Mouse (Mus musculus): ENCODE data around the gene Gstm3.
"Not testable (repeated sequence)": the region's sequence is repeated elsewhere in the genome, so short reads cannot be mapped to it uniquely, and the experiment has no call there.

The Gstm3 gene

DNA sequence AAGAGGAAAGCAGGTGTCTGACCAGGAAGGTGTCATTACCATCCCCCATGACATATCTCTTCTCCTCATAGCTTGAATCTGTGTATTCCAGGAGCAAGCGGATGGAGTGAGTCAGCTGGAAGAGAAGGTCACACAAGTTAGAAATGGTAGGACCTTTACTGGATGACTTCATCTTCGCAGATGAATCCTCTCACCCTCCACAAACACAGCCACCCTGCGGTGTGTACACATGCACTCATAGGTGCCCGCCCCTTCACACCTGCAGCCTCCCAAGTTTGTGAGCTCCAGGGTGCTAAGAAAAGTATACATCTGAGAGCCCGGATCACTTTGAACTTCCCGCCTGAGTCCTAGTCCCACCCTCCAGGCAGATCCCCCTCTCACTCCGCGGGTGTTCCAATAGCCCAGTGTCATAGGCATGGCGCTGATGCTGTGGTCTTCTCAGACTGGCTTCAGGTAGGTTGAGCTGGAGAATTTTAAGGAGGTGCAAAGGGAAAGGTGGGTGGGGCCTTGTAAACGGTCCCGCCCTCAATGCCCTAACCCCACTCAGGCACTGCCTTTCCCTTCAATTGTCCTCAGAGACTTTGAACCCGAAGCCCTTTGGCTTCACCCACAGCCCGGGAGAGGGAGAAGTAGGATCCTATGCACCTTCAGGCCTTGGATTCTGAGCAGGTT is at the start of gene Gstm3:
TSS of gene Gstm3 (minus strand) at position 560 of the 672 bp plus-strand sequence.
- ATAC-seq (ENCODE audit: insufficient number of reproducible peaks, low FRiP score, low TSS enrichment): no peak

DNA sequence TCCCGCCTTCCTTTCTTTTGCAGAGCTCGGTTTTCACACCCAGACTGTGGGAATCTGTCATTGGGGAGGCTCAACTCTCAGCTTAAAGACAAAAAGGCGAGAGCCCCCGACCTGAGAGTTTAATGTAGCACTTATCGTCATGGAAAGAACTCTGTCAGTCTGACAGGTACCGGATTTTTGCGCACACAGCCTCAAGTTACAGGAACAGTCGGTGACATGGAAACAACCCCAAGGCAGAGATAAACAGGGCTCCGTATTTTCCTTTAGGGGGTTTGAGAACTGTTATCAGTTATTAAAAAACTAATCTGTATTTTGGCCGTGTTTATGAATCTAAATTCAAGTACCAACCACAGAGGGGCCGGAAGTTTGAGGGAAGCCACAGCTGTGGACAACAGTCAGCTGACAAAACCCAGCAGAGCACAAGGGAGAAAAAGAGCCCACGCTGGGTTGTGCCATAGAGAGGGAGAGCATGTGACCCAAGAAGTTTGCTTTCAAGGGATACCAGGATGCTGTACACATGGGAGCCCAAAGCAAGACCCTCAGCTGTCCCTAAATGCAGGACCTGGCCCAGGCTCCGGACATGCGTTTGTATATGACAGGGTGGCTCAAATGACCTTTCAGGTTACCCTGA is 49.2 kb upstream of the Gstm3 start:
- no peak for ATAC-seq (ENCODE audit: insufficient number of reproducible peaks, low FRiP score, low TSS enrichment)

DNA sequence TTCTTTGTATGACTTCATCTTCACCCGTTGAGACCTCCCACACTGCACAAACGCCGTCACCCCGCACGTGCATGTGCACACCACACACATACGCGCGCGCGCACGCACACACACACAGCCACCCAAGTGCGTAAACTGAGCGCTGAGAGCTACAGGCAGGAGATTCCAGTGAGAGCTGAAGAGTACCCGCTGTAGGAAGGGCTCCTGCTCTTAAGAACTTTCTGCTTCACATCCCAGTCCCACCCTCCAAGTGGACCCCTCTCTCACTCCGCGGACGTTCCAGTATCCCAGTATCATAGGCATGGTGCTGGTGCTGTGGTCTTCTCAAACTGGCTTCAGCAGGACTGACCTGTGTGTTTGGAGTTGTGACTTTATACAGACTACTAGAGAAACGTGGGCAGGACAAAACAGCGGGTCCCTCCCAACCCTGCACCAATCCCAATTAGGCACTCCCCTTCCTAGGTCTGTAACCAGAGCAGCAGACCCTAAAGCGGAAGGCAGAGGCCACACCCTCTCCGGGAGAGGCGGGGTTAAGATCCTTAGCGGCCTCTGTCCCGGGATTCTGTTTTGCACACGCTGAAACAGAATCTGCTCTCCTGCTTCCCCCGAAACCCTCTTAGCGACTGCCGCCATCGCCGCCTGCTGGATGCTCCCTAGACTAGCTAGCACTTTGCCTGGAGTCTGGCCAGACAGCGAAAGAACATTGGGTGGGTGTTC is 48.5 kb upstream of the Gstm3 start, which contains the start of gene Gstm1:
TSS of gene Gstm1 (minus strand) at position 501 of the 717 bp plus-strand sequence.
- peak; percentile 87 for ATAC-seq (ENCODE audit: insufficient number of reproducible peaks, low FRiP score, low TSS enrichment)

DNA sequence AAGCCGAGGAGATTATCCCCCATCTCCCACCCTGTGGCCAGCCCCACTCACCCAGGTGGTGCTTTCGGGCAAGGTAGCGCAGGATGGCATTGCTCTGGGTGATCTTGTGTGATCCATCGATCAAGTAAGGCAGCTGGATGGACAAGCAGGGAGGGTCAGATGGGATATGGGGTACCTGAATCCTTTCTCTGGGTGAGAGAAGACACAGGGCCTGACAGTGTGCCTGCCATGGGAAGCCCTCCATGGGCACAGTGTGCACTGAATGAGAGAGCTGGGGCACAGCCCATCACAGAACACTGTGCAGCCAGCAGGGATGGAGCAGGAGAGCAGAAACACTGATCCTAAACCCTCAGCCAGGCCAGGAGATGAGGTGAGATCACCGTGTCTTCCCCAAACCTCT is 47.4 kb upstream of the Gstm3 start:
- ATAC-seq (ENCODE audit: insufficient number of reproducible peaks, low FRiP score, low TSS enrichment): not testable (repeated sequence)

DNA sequence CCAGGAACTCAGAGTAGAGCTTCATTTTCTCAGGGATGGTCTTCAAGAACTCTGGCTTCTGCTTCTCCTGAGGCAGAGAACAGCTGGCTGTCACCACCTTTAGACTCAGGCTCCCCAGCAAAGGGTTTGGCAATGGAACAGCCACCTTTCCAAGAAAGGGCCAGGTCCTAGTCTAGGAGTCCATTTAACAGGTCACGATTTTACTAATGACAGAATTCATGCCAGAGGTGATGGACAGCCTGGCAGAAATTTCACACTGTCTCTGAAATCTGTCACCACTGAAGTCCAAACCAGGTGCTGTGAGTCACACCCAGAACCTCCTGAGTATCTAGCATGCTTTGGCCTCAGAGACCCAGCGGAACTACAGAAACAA is 45.9 kb upstream of the Gstm3 start:
- no peak for ATAC-seq (ENCODE audit: insufficient number of reproducible peaks, low FRiP score, low TSS enrichment)

DNA sequence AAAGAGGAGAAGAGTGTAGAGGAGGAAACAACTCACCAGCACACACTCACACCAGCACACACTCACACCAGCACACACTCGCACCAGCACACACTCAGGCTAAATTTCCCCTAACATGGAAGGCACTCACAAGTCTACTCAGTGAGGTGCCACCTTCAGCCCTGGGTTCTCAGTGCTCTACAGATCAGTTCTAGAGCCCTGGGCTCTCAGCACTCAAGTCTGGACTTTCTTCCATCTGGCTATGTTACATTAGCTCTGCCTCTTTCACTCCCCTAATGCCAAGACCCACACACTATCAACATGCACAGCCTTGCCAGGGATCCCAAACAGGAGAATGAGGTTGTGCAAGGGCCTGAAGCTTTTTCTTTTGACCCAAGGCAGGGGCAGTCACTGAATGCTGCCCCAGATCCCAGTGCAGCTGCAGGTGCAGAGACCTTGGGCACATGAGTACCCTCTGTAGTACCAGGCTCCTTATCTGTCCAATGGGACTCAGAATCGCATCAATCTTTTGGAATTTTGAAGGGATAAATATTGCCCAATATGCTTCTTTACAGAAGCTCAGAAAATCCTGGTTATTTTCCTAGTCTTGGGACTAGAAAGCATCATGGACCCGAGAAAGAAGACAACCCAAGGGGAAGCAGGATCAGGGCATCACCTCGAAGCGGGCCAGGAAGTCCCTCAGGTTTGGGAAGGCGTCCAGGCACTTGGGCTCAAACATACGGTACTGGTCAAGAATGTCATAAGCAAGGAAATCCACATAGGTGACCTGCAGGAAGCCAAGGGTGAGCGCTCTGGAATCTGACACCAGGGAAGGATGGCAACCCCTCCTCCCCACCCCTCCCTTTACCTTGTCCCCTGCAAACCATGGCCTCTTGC is 45.3 kb upstream of the Gstm3 start:
- ATAC-seq (ENCODE audit: insufficient number of reproducible peaks, low FRiP score, low TSS enrichment): no peak

DNA sequence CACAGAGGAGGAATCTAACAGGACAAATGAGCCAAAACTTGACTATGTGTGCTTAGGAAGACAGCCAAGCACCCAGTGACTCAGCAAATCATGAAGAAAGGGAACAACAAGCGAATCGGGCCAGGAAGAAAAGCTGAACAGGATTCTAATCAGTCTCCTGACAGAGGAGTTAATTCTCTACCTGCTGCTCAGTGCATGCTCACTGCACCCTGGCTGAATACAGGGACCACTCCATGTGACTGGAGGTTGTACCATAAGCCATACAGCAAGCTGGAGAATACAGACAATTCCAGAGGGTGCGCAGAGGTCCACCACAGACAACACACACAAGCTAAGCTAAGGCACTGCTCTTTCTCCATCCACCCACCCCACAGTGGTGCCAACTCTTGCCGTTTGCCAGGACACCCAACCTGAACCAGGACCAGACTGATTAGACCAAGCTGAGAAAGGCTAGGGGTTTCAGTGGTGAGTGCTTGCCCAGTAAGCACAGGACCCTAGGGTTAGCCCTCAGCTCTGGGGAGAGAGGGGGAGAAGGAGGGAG is 44.3 kb upstream of the Gstm3 start:
- no peak for ATAC-seq (ENCODE audit: insufficient number of reproducible peaks, low FRiP score, low TSS enrichment)

DNA sequence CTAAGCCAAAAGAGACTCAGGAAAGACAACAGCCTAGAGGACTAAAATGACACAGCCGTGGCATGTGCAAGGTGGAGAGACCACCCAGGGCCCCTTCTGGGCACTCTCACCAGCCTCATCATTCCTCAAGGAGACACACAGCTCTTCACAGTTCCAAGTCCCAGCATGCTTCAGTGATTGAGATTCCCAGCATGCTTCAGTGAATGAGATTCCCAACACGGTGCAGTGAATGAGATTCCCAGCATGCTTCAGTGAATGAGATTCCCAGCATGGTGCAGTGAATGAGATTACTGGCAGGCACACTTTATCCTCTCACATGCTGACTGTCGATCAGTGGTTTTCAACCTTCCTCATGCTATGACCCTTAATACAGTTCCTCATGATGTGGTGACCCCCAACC is 42.5 kb upstream of the Gstm3 start:
- no peak for ATAC-seq (ENCODE audit: insufficient number of reproducible peaks, low FRiP score, low TSS enrichment)

DNA sequence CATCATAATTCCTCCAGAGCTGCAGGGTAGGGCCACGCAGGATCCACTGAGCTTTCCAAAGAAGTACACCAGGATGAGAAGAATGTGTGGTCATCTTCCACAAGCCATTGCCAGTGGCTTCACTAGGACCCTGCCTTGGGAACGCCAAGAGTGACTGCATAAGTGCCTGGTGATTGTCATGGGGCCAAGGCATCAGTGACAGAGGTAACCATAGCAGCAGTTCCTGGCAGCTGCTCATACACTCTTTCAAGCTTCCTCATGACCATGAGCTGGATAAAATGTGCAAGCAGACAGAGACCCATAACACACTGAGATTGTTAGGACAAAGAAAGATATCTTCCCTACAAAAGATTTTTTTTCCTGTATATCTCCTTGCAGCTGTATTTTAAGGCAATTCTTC is 41.2 kb upstream of the Gstm3 start:
- ATAC-seq (ENCODE audit: insufficient number of reproducible peaks, low FRiP score, low TSS enrichment): no peak

DNA sequence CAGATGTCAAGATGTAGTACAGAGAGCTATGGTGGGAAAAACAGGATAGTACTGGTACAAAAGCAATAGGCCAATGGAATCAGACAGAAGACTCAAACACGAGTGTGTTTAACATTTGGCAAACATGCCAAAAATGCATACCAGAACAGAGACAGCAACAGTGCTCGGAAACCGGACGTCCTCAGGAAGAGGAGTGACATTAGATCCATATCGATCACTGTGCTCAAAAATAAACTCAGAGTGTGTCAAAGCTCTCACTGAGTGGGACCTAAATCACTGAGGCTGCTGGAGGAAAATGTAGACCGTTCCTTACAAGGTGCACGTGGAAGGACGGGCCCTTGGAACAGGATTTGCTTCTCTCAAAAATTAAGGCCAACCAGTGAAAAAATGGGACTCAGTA is 32.9 kb upstream of the Gstm3 start:
- no peak for ATAC-seq (ENCODE audit: insufficient number of reproducible peaks, low FRiP score, low TSS enrichment)

DNA sequence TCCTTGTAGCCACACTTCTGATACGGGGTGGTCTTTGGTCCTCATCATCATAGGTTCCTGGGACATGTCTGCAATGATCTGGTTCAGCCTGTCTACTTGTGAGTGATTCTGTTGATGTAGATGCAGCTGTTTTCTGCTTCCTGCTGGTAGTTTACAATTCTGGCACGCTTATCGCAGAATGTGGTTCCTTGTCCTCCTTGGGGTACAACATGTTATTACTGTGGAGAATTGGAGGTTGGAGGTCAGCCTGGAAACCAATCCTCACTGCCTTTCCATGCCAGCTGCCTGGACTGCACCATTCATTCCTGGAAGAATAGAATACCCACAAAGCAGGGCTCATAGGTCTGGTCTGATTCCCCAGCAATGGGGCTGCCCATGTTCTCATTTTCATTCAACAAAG is 30.4 kb upstream of the Gstm3 start:
- ATAC-seq (ENCODE audit: insufficient number of reproducible peaks, low FRiP score, low TSS enrichment): no peak

DNA sequence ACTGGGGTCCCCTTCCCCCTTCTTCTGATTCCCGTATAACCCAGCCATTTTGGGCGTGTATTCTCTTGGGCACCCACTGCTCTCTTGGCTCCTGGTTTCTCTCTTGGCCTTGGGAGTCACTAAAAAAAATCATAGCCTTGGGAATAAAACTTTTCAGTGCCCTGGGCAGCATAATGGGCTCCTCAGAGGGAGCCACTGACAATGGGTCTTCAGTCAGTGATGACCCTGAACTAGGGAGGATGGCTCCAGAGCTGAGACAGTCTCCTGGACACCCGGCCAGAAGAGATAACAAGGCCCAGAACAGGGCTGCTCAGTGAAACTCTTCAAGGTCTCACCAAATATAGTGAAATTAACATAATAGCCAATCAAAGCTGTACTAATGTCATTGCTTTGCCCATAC is 29.5 kb upstream of the Gstm3 start:
- ATAC-seq (ENCODE audit: insufficient number of reproducible peaks, low FRiP score, low TSS enrichment): no peak

DNA sequence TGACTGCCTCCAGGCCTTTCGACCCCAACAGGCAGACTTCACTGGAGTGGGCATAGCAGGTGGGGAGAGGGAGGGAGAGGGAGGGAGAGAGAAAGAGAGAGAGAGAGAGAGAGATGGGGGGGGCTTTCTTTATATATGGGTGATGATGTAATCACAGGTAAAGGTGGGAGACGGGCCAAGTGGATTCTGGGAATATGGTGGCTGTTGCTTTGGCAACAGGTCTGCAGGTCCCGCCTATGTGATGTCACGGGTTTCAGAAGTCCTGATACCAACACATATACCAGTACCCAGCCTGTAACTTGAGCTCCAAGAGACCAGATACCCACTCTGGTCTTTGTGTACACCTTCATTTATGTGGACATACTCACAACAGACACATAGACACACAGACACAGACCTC is 27.5 kb upstream of the Gstm3 start:
- ATAC-seq (ENCODE audit: insufficient number of reproducible peaks, low FRiP score, low TSS enrichment): no peak

DNA sequence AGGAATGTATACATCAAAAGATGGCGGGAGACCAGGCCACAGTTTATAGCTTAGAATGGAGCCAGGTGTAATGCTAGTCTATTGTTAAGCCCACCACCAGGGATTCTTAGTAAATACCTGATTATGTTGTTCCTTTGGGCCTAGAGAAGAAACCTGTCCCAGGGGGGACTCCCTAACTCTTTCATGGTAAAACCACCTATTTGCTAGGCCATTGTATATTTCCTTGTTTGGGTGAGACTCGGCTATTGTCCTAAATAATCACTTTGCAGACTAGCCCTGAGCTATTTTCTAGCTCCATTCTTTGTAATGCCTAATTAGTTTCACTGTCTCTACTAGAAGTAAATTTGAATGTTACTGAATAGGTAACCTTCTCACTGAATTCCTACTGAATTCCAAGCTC is 26.9 kb upstream of the Gstm3 start:
- ATAC-seq (ENCODE audit: insufficient number of reproducible peaks, low FRiP score, low TSS enrichment): not testable (repeated sequence)

DNA sequence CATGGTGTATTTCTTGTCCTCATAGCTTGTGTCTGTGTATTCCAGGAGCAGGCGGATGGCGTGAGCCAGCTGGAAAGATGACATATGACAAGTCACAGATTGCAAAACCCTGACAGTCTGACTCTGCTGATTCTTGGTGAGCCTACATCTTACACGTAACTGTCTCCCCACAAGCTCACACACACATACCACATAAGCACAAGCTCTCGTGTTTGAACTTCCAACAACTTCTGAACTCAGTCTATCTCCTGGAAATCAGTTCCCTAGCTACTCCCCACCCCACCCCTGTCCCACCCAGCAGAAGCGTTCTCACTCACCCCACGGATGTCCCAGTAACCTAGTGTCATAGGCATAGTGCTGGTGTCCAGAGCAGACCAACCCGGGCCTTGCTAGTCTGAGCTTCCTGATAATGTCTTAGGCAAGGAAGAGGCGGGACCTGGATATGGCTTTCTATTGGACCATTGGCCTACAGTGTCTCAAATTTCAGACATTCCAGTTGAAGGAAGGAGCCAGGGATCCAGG is 17.0 kb upstream of the Gstm3 start, which contains the start of gene Gstm2:
TSS of gene Gstm2 (minus strand) at position 413 of the 522 bp plus-strand sequence.
- no peak for ATAC-seq (ENCODE audit: insufficient number of reproducible peaks, low FRiP score, low TSS enrichment)

DNA sequence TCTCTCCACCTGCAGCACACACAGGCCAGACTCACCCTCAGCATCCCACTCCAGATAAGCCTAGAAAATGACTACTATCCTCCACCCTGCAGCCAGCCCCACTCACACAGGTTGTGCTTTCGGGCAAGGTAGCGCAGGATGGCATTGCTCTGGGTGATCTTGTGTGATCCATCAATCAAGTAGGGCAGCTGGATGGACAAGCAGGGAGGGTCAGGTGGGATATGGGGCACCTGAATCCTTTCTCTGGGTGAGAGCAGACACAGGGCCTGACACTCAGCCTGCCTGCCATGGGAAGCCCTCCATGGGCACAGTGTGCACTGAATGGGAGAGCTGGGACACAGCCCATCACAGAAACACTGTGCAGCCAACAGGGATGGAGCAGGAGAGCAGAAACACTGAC is 16.1 kb upstream of the Gstm3 start:
- not testable (repeated sequence) for ATAC-seq (ENCODE audit: insufficient number of reproducible peaks, low FRiP score, low TSS enrichment)

DNA sequence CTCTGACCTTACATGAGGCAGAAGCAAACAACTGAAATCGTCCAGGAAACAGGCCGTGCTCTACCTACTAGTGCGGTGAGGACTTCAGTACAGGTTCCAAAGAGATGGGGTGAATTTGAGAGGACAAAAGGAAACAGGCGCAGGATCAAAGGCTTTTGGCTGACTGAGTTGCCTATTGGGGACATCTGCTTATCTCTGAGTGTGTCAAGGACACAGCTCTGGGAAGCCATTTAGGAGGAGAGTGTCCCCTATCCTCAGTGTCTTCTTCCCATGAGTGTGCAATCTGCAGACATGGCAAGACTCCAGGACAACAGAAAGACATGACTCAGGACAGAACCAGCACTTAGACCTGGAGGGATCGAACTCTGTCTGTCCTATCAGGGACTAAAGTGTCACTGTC is 15.4 kb upstream of the Gstm3 start:
- no peak for ATAC-seq (ENCODE audit: insufficient number of reproducible peaks, low FRiP score, low TSS enrichment)

DNA sequence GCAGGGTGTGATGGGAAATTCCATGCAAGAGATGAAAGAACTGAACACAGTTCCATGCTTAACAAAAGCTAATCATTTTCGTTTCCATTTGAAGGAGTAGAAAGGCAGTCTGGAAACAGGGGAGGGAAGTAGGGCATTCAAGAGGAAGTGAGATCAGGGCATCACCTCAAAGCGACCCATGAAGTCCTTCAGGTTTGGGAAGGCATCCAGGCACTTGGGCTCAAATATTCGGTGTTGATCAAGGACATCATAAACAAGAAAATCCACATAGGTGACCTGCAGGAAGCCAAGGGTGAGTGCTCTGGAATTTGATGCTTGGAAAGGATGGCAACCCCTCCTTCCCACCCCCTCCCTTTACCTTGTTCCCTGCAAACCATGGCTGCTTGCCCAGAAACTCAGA is 14.7 kb upstream of the Gstm3 start:
- no peak for ATAC-seq (ENCODE audit: insufficient number of reproducible peaks, low FRiP score, low TSS enrichment)

DNA sequence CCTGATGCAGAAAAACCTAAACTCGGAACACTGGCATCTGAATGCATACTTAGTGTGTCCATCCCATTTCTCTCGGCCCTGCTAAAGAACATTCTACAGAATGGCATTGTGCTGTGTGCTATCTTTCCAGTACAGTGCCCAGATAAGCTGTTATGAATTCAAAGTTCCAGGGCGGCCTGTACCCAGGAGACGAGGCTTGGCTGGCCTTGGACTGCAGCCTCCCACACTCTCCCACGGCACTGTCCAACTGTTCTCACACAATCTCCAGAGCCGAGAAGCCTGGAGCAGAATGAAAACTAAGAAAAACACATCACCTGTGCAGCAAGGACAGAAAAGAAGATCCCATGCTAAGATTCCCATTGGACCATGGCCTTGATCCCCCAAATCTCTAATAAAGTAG is 13.6 kb upstream of the Gstm3 start:
- ATAC-seq (ENCODE audit: insufficient number of reproducible peaks, low FRiP score, low TSS enrichment): no peak

DNA sequence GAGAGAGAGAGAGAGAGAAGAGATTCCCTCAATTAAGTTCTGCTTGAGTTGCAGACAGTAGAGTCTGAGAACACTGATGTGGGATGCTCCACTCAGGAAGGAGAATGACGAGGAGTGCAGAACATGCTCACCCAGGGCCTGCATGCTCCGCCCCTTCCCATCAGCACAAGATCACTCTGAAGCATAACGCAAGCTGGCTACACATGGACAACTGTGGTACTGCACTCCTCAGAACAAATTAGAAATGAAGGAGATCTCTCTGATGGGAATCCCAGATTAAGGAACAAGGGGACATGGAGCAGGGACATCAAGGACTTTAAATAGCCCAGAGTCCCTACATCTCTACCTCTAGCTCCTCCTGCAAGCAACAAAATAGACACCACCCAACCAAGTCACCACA is 12.2 kb upstream of the Gstm3 start:
- ATAC-seq (ENCODE audit: insufficient number of reproducible peaks, low FRiP score, low TSS enrichment): no peak

All from cerebellum, adult (tissue).